Mouse (Mus musculus) thymus, adult 2 months (tissue): ENCODE measurements around the gene Mfsd4a. TPM values are rescaled to one million over a fixed set of nuclear protein-coding genes. Genes with fewer than 3 reads are reported as not detected.

ENCODE experiments used
- DNase-seq: peaks from one replicate; pipeline ENCODE4 v3.0.0; 2021
- H3K27ac ChIP-seq: fragments of 200-500 bp; 2 replicates; pipeline ENCODE4 v1.5.1; 2012; ENCODE audit warnings: low read length, control low read depth; ENCODE audit not compliant: control insufficient read depth, insufficient read depth
- H3K27me3 ChIP-seq: fragments of 200-500 bp; 2 replicates; pipeline ENCODE4 v1.6.1; 2012; ENCODE audit warnings: mild to moderate bottlenecking, low read length, moderate library complexity, mixed read lengths; ENCODE audit not compliant: control insufficient read depth, insufficient read depth
- H3K36me3 ChIP-seq: fragments of 200-500 bp; 2 replicates; pipeline ENCODE4 v1.6.1; 2012; ENCODE audit warnings: mild to moderate bottlenecking, low read length, moderate library complexity; ENCODE audit not compliant: control insufficient read depth, insufficient read depth
- H3K4me1 ChIP-seq: fragments of 200-500 bp; replicated peaks from 2 replicates; pipeline ENCODE4 v1.6.1; 2012; ENCODE audit warnings: low read length; ENCODE audit not compliant: control insufficient read depth, insufficient read depth
- H3K4me3 ChIP-seq: fragments of 200-500 bp; 2 replicates; pipeline ENCODE4 v1.5.1; 2012; ENCODE audit warnings: mild to moderate bottlenecking, low read length, control low read depth, moderate library complexity; ENCODE audit not compliant: control insufficient read depth, insufficient read depth
- CTCF ChIP-seq: fragments of 200-500 bp; IDR thresholded peaks from 2 replicates; pipeline ENCODE4 v1.5.1; 2012; ENCODE audit warnings: mild to moderate bottlenecking, control low read depth, low read length, moderate library complexity, borderline replicate concordance; ENCODE audit not compliant: control insufficient read depth, poor library complexity, insufficient read depth; ENCODE audit errors: extremely low read depth
- POLR2A ChIP-seq: fragments of 200-500 bp; IDR thresholded peaks from 2 replicates; pipeline ENCODE4 v1.6.1; 2012; ENCODE audit warnings: mild to moderate bottlenecking, low read length, control low read depth, moderate library complexity; ENCODE audit not compliant: control insufficient read depth, poor library complexity, insufficient read depth; ENCODE audit errors: extremely low read depth
- WGBS: fragments of 180-500 bp; shearing (Covaris S2); methylation state at CpG from one replicate; pipeline ENCODE4 v1.1.7; 2018; 5-methylcytosine and 5-hydroxymethylcytosine counted together
- polyA plus RNA-seq: library from polyadenylated mRNA; depleted of rRNA; stranded (reverse); fragments of >200 nt; gene quantifications from 2 replicates; pipeline ENCODE4 v1.2.3, GENCODE M21; 2012

Gene Mfsd4a
- polyA plus RNA-seq, 1 experiment, result 5.6 TPM

DNA sequence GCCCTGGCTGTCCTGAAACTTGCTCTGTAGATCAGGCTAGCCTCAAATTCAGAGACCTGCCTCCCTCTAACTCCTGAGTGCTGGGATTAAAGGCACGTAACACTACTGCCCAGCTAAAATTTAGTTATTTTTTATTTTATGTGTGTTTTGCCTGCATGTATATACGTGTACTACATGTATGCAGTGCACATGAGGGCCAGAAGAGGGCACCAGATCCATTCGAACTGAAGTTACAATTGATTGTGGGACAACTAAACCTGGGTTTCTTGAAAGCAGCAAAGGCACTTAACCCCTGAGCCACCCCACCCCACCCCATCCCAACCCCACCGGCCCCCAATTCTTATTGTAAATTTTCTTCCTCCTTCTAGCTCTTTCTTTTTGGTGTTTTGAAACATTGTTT, 72.8 kb downstream of the Mfsd4a start:
- H3K27me3 ChIP-seq, result no peaks in the 10 kb centered on the region
- H3K4me1 ChIP-seq, result no peaks in the 10 kb centered on the region
- no peak overlapping the region for H3K4me3 ChIP-seq
- H3K27ac ChIP-seq, result no peak overlapping the region
- no peak for TF ChIP-seq CTCF
- TF ChIP-seq POLR2A, result no peak
- H3K36me3 ChIP-seq, result no peaks in the 10 kb centered on the region
- peak; percentile 80 for DNase-seq
- WGBS, result 42% methylated on average over 4 of the region's 4 CpGs

GRCm38 (mm10) chr1:131993169-131994040, 74.5 kb downstream of the Mfsd4a start:
- Histone ChIP-seq H3K4me1 (no peaks in the 10 kb centered on the region), H3K36me3 (no peaks in the 10 kb centered on the region), H3K27me3 (no peaks in the 10 kb centered on the region), H3K4me3 (no peak overlapping the region), H3K27ac (no peak overlapping the region)
- 54% methylated on average over 12 of the region's 12 CpGs for WGBS
- no peak for DNase-seq
- no peak for TF ChIP-seq POLR2A
- no peak for TF ChIP-seq CTCF

DNA sequence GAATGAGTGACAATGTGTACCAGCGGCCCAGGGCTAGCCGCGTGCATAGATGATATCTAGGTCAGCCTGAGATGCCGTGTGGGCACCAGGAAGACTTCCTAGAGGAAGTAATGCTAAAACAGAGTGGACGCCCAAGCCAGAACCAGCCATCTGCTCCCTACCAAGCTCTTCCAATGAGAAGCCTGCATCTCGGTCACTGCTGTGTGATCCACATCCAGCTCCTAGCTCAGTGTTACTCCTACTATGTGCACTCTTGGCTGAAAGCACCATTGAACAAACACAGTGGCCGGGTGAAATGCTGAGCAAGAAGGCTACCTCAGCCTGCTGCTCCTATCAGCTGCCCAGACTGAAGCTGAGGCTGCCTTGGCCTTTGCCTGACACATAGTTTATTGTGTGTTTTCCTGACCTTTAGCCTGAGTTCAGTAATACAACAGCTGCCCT, 75.3 kb downstream of the Mfsd4a start:
- 65% methylated on average over 7 of the region's 7 CpGs for WGBS
- Histone ChIP-seq H3K36me3 (no peaks in the 10 kb centered on the region), H3K4me3 (no peak overlapping the region), H3K27ac (no peak overlapping the region), H3K4me1 (no peaks in the 10 kb centered on the region), H3K27me3 (no peaks in the 10 kb centered on the region)
- no peak for DNase-seq
- TF ChIP-seq POLR2A (no peak), CTCF (no peak)

- TF ChIP-seq CTCF (no peak), POLR2A (no peak)
- no peak overlapping the region for H3K4me3 ChIP-seq
- WGBS, result 93% methylated on average over 9 of the region's 9 CpGs
- H3K4me1 ChIP-seq, result no peaks in the 10 kb centered on the region
- DNase-seq, result no peak
- no peak overlapping the region for H3K27ac ChIP-seq
- no peaks in the 10 kb centered on the region for H3K36me3 ChIP-seq
- no peaks in the 10 kb centered on the region for H3K27me3 ChIP-seq
Measured at GRCm38 (mm10) chr1:131990083-131990760, 77.6 kb downstream of the Mfsd4a start.

DNA sequence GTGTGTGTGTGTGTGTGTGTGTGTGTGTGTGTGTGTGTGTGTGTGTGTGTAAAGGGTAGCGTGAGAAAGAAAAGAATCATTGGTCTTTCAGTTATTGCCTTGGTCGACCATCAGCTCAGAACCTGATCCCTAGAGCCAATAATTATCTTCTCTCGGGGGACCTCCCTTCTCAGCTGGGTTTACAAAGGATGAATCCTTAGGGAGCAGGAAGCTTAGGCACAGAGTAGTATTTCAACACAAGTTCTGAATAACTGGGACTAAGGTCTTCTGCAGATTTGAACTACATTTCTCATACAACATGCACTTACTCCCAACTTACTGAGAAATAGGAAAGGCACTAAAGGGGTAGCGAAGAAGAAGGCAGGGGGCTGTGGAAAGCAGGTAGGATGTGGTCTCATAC, 78.4 kb downstream of the Mfsd4a start:
- TF ChIP-seq POLR2A (no peak), CTCF (no peak)
- Histone ChIP-seq H3K36me3 (no peaks in the 10 kb centered on the region), H3K27ac (no peak overlapping the region), H3K27me3 (no peaks in the 10 kb centered on the region), H3K4me3 (no peak overlapping the region), H3K4me1 (no peaks in the 10 kb centered on the region)
- WGBS, result 91% methylated on average over 4 of the region's 4 CpGs
- DNase-seq, result no peak

DNA sequence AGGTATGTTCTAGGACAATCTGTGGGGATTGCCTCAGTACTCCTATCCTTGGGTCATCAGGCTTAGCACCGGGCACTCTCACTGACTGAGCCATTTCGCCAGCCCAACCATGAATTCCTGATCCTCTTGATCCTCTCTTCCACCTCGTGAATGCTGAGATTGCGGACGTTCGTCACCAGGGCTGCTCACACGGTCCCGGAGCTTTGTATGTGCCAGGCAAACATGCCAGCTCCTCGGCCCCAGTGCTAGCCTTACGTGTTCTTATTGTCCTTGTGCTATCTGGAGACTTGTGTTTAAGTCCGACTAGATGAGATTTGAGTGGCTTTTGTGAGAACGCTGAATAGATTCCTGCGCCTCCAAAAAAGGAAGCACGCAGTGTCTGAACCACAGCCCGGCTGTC, 80.4 kb downstream of the Mfsd4a start:
- TF ChIP-seq CTCF, result no peak
- no peak for TF ChIP-seq POLR2A
- WGBS, result 85% methylated on average over 15 of the region's 15 CpGs
- Histone ChIP-seq H3K27me3 (no peaks in the 10 kb centered on the region), H3K4me3 (no peak overlapping the region), H3K27ac (no peak overlapping the region), H3K4me1 (no peaks in the 10 kb centered on the region), H3K36me3 (no peaks in the 10 kb centered on the region)
- DNase-seq, result no peak
